Mouse (Mus musculus): Measurements from ENCODE around the gene Apol11b. TPM values are rescaled to one million over a fixed set of nuclear protein-coding genes. Genes with fewer than 3 reads are reported as not detected.

Apol11b gene
- polyA plus RNA-seq, 1 experiment from 2014 or later = not detected

DNA sequence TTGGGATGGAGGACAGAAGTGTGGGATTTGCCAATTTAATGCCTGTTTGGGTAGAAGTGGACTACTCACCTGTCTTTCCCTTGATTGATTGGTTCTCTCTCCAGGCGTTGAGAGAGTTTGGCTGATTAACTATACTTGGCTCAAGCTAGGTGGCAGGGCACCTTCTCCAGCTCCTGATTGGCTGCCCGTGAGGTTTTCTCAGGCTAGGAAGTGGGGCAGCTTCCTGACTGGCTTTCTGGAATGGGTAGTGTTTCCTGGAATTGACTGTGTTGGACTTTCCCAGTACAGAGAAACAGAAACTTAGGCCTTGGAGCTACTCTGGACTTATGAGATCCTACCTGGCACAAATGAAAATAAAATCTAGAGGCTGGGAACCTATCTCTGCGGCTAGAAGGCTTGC, 44.7 kb downstream of the Apol11b start:
- no peak overlapping the region for H3K27ac ChIP-seq (replicated peaks)
- H3K4me3 ChIP-seq = no peak overlapping the region
- H3K27me3 ChIP-seq (replicated peaks; ENCODE audit: low read depth, poor library complexity, severe bottlenecking) = no peaks in the 10 kb centered on the region
- H3K9me3 ChIP-seq = no peaks in the 10 kb centered on the region
- no peaks in the 10 kb centered on the region for H3K4me1 ChIP-seq
- 82% methylated on average over 3 of the region's 3 CpGs for WGBS
- no peak for DNase-seq (ENCODE audit: low spot score)
- no peaks in the 10 kb centered on the region for H3K36me3 ChIP-seq (replicated peaks)

DNA sequence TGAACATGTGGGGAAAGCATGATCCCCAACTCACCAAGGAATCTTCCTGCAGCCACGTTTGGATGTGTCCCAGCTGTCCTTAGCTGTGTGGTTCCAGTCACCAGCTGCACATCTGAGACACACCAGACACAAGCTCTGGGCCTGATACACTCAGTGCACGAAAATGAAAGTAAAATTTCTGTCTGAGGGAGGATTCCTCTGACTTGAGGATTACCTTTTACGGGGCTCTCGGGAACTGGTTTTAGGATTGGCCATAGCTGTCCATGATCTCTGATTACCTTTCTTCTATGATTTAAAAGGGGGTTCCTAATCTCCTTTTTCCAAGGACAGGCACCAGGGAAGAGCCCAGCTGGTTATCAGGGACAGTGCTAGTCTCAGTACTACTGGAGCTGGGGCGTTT, 47.1 kb downstream of the Apol11b start, which contains the start of gene Apol10b:
Gene Apol10b (minus strand): TSS at position 165 of the 400 bp plus-strand sequence.
- no peak within 1 kb of the TSS for H3K4me3 ChIP-seq
- no peaks in the 10 kb centered on the region for H3K9me3 ChIP-seq
- no peaks in the 10 kb centered on the region for H3K4me1 ChIP-seq
- WGBS = 74% methylated on average over 5 of the region's 5 CpGs
- no peak for DNase-seq (ENCODE audit: low spot score)
- no peaks in the 10 kb centered on the region for H3K36me3 ChIP-seq (replicated peaks)
- no peak within 1 kb of the TSS for H3K27ac ChIP-seq (replicated peaks)
- no peaks in the 10 kb centered on the region for H3K27me3 ChIP-seq (replicated peaks; ENCODE audit: low read depth, poor library complexity, severe bottlenecking)

DNA sequence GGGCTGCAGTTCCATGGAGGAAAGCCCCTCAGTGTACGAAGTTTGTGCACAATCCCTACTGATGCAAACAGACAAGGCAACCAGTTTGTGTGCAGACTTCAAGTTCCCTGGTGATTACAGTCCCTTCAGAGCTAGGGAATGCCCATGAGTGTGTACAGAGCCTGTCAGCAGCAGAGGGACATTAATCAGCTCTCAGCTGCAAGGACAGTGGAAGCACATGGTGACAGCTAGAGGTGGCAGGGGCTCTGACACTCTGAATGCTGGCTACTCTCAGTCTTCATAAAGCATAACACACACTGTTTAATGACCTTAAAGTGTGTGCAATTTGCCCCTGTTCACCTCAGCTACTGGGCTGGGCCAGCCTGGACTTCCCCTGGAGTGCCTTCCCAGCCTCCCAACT, 49.5 kb downstream of the Apol11b start:
- no peaks in the 10 kb centered on the region for H3K4me1 ChIP-seq
- H3K9me3 ChIP-seq = no peaks in the 10 kb centered on the region
- no peaks in the 10 kb centered on the region for H3K27me3 ChIP-seq (replicated peaks; ENCODE audit: low read depth, poor library complexity, severe bottlenecking)
- no peak overlapping the region for H3K27ac ChIP-seq (replicated peaks)
- no peaks in the 10 kb centered on the region for H3K36me3 ChIP-seq (replicated peaks)
- DNase-seq (ENCODE audit: low spot score) = no peak
- 78% methylated on average over 1 of the region's 1 CpGs for WGBS
- H3K4me3 ChIP-seq = no peak overlapping the region

DNA sequence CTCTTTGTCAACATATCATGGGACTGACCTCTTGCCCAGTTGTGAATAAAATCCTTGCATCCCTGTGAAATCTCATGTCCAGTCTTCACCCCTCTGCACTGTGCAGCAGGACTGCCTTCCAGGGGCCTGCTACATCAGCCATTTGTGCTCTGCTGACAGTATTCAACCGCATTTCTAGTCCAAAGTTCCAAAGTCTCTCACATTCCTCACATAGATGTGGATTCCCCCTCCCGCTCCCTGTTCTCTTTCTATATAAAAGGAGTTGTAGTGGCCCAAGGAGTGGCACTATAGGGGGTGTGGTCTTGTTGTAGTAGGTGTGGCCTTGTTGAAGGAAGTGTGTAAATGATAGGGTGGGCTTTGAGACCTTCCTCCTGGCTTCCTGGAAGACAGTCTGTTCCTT, 52.2 kb downstream of the Apol11b start:
- H3K36me3 ChIP-seq (replicated peaks) = no peaks in the 10 kb centered on the region
- WGBS = 78% methylated on average over 2 of the region's 2 CpGs
- H3K9me3 ChIP-seq = no peaks in the 10 kb centered on the region
- DNase-seq (ENCODE audit: low spot score) = no peak
- H3K4me1 ChIP-seq = no peaks in the 10 kb centered on the region
- no peak overlapping the region for H3K4me3 ChIP-seq
- H3K27ac ChIP-seq (replicated peaks) = no peak overlapping the region
- H3K27me3 ChIP-seq (replicated peaks; ENCODE audit: low read depth, poor library complexity, severe bottlenecking) = no peaks in the 10 kb centered on the region

DNA sequence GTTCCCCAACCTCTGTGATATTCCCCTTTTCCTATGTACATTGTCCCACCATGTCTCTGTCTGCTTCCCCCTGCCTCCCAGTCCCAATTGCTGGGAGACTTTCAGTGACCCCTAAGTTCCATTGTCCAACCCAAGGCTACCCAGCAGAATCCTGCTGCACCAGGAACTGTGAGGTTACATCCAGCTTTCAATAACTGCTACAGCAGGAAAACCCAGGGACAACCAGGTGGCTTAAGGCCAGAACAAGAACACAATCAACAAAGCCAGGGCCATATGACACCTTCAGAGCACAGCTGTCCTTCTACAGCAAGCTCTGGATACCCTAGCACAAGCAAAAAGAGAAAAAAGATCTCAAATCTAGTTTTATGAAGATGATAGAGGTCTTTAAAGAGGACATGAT, 54.1 kb downstream of the Apol11b start:
- Histone ChIP-seq H3K27me3 (replicated peaks; ENCODE audit: low read depth, poor library complexity, severe bottlenecking) (no peaks in the 10 kb centered on the region), H3K4me3 (no peak overlapping the region), H3K36me3 (replicated peaks) (no peaks in the 10 kb centered on the region), H3K4me1 (no peaks in the 10 kb centered on the region), H3K27ac (replicated peaks) (no peak overlapping the region), H3K9me3 (no peaks in the 10 kb centered on the region; the same call in 1 of the 2 replicates)
- no peak for DNase-seq (ENCODE audit: low spot score)

DNA sequence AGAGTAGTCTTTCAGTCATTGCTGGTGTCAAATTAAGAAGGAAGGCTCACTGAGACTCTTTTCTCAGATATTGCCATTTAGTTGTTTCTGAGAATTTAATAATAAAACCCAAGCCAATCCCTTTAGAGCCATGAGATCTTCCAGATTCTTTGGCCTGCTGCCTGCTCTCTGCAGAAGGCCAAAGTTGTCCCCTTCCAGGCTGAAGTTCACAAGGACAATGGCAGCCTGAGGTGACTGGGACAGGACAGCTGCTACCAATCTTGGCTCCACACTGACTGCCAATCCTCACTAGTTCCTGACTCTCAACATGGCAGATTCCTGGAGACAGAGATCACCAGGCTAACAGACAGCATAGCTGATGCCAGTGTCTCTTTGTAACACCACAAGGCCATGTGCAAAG, 56.1 kb downstream of the Apol11b start:
- DNase-seq (ENCODE audit: low spot score) = no peak
- no peak overlapping the region for H3K4me3 ChIP-seq
- no peak overlapping the region for H3K27ac ChIP-seq (replicated peaks)
- H3K4me1 ChIP-seq = no peaks in the 10 kb centered on the region
- H3K36me3 ChIP-seq (replicated peaks) = no peaks in the 10 kb centered on the region
- no peaks in the 10 kb centered on the region for H3K27me3 ChIP-seq (replicated peaks; ENCODE audit: low read depth, poor library complexity, severe bottlenecking)
- peaks cover 7% of the 10 kb centered on the region; the same call in 1 of the 2 replicates for H3K9me3 ChIP-seq

Other genes with a start within 250 kb of the Apol11b start
- not detected in 2 replicates for gene Apol7a, start 244.2 kb downstream of the Apol11b start, polyA plus RNA-seq (2016; fragmentation: Nextera tagmentation; extraction: Ambion mirVana)
- not detected in 2 replicates for gene Apol9a, start 232.2 kb downstream of the Apol11b start, polyA plus RNA-seq (2016; fragmentation: Nextera tagmentation; extraction: Ambion mirVana)
- gene Apol7b, start 195.8 kb downstream of the Apol11b start, polyA plus RNA-seq (2016; fragmentation: Nextera tagmentation; extraction: Ambion mirVana) = not detected in 2 replicates
- gene Apol10a, start 166.2 kb downstream of the Apol11b start, polyA plus RNA-seq (2016; fragmentation: Nextera tagmentation; extraction: Ambion mirVana) = not detected in 2 replicates
- not detected in 2 replicates for gene Apol11a, start 135.0 kb downstream of the Apol11b start, polyA plus RNA-seq (2016; fragmentation: Nextera tagmentation; extraction: Ambion mirVana)
- not detected in 2 replicates for gene Apol7c, start 110.0 kb downstream of the Apol11b start, polyA plus RNA-seq (2016; fragmentation: Nextera tagmentation; extraction: Ambion mirVana)
- not detected in 2 replicates for gene 1700025B11Rik, start 81.4 kb downstream of the Apol11b start, polyA plus RNA-seq (2016; fragmentation: Nextera tagmentation; extraction: Ambion mirVana)
- 0.06 and 0.12 TPM in 2 replicates for gene Apol10b, start 47.2 kb downstream of the Apol11b start, polyA plus RNA-seq (2016; fragmentation: Nextera tagmentation; extraction: Ambion mirVana)
- not detected in 2 replicates for gene Gm36245, start 44.0 kb downstream of the Apol11b start, polyA plus RNA-seq (2016; fragmentation: Nextera tagmentation; extraction: Ambion mirVana)
- not detected in 2 replicates for gene Apol7e, start 55.6 kb upstream of the Apol11b start, polyA plus RNA-seq (2016; fragmentation: Nextera tagmentation; extraction: Ambion mirVana)
- not detected in 2 replicates for gene Apol9b, start 85.8 kb upstream of the Apol11b start, polyA plus RNA-seq (2016; fragmentation: Nextera tagmentation; extraction: Ambion mirVana)
- gene Apol8, start 113.7 kb upstream of the Apol11b start, polyA plus RNA-seq (2016; fragmentation: Nextera tagmentation; extraction: Ambion mirVana) = 0.14 and 0.32 TPM in 2 replicates
- 45.7 and 46.9 TPM in 2 replicates for gene Myh9, start 198.9 kb upstream of the Apol11b start, polyA plus RNA-seq (2016; fragmentation: Nextera tagmentation; extraction: Ambion mirVana)

Measured in embryonic facial prominence, embryonic 10.5 days (tissue).